Mouse (Mus musculus): ENCODE measurements around the gene Dnal1. TPM values are rescaled to one million over a fixed set of nuclear protein-coding genes. Genes with fewer than 3 reads are reported as not detected.

The Dnal1 gene
- polyA plus RNA-seq (2017; shearing (Covaris generic)) = 0.80 TPM

GRCm38 (mm10) chr12:84114153-84114994 is at the start of gene Dnal1:
Gene Dnal1 (plus strand): TSS chr12:84114366.

DNA sequence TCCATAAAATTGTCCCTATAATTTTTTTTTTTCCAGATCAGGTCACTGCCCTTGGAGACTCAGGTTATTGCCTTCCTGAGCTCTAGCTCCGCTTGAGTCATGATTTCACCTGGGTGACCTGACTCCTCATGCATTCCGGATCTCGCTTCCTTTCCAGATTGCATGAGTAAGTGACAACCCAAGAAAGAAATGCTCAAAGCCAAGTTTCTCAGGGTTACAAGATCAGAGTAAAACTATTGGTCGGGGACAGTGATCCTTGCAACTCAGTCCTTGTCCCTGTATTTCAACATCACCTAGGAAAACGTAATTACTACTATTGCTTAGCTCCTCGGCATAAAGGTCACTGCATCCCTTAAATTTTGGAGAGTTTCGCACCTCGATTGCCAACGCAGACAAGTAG is 45.2 kb upstream of the Dnal1 start, which contains the start of gene Acot5:
Acot5 (plus strand) TSS at position 340 of the 400 bp plus-strand sequence.

GRCm38 (mm10) chr12:84100604-84101492 is 13.3 kb upstream of the Dnal1 start, which contains the start of gene Acot6:
Gene Acot6 (plus strand): TSS chr12:84100654.

DNA sequence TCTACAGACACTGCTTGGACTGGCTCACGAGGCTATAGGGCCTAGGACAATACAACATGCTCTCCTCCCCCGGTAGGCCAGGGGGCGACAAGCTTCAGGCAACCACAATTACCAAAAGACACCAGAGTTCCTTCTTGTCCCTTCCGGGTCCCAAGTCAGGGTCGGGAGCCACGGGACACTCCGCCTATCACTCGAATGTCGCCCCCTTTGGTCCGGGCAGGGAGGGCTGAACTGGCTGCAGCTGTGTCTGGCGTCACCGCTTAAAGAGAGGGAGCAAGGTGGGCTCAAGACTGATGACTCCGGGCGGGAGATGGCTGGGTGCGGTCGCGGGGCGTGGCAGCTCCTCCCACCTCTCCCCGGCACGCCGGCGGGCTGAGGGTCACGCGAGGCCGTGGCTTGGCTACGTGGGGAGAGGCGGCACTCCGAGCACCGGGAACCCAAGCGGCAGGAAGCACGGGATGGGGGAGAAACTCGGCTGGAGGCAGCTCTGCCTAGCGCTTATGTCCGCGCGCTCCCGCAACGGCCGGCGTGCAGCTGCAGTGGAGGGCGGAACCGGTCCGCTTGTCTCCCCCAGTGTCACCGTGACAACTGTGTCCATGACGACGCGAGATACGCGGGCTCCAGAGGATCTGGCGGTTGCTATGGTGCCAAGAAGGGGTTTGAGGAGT is 33.9 kb downstream of the Dnal1 start, which contains the start of gene Pnma1:
Pnma1 (minus strand) TSS at position 536 of the 668 bp plus-strand sequence.

Other genes with a start within 250 kb of the Dnal1 start
- 45.8 TPM for gene Numb, start 192.4 kb upstream of the Dnal1 start, polyA plus RNA-seq (2017; shearing (Covaris generic))
- 24.7 TPM for gene Riox1, start 163.8 kb upstream of the Dnal1 start, polyA plus RNA-seq (2017; shearing (Covaris generic))
- not detected for gene Heatr4, start 129.5 kb upstream of the Dnal1 start, polyA plus RNA-seq (2017; shearing (Covaris generic))
- gene Acot2, start 126.5 kb upstream of the Dnal1 start, polyA plus RNA-seq (2017; shearing (Covaris generic)) = 14.7 TPM
- gene Acot1, start 104.9 kb upstream of the Dnal1 start, polyA plus RNA-seq (2017; shearing (Covaris generic)) = not detected
- gene Acot4, start 76.0 kb upstream of the Dnal1 start, polyA plus RNA-seq (2017; shearing (Covaris generic)) = 0.16 TPM
- gene Gm49366, start 75.4 kb upstream of the Dnal1 start, polyA plus RNA-seq (2017; shearing (Covaris generic)) = not detected
- gene Acot3, start 62.2 kb upstream of the Dnal1 start, polyA plus RNA-seq (2017; shearing (Covaris generic)) = 0.12 TPM
- gene Acot5, start 45.0 kb upstream of the Dnal1 start, polyA plus RNA-seq (2017; shearing (Covaris generic)) = not detected
- gene Acot6, start 13.7 kb upstream of the Dnal1 start, polyA plus RNA-seq (2017; shearing (Covaris generic)) = 2.3 TPM
- 0.16 TPM for gene Pnma1, start 34.1 kb downstream of the Dnal1 start, polyA plus RNA-seq (2017; shearing (Covaris generic))
- gene Elmsan1, start 104.5 kb downstream of the Dnal1 start, polyA plus RNA-seq (2017; shearing (Covaris generic)) = 189 TPM
- 21.2 TPM for gene Ptgr2, start 170.9 kb downstream of the Dnal1 start, polyA plus RNA-seq (2017; shearing (Covaris generic))
- 63.5 TPM for gene Zfp410, start 202.5 kb downstream of the Dnal1 start, polyA plus RNA-seq (2017; shearing (Covaris generic))
- 18.7 TPM for gene Coq6, start 247.3 kb downstream of the Dnal1 start, polyA plus RNA-seq (2017; shearing (Covaris generic))
- gene Fam161b, start 247.5 kb downstream of the Dnal1 start, polyA plus RNA-seq (2017; shearing (Covaris generic)) = 0.51 TPM

All from effector memory CD4-positive, alpha-beta T cell, adult 5 months (primary cell).